Mouse (Mus musculus): ENCODE measurements around the gene Dkk2.

DNA sequence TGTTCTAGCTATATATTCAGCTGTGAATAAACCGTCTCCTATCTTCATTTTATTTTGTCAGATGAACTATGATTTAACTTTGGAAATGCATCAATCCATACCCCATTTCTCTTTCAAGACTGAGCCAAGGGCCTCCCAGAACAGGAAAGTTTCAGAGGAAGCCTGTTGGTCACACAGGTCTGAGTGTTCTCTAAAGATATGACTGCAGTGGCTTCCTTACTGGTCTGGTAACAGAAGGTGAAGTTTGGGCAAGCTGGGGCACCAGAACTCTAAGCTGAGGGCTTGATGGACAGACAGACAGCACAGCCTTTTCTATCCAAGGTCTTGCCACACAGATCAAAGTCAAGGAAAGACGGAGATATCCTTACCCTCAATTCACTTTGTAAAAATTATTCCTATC lies 48.4 kb upstream of the Dkk2 start:
- TF ChIP-seq CTCF (IDR thresholded peaks at IDR 0.05; ENCODE audit: control insufficient read depth, insufficient read depth, low read length) (no peak), POLR2A (IDR thresholded peaks at IDR 0.05; ENCODE audit: borderline replicate concordance, control insufficient read depth, low read depth, low read length) (no peak)

All from bone marrow, adult 2 months (tissue).